Mouse (Mus musculus) telencephalon, adult 2 months (tissue): Measurements from ENCODE around the gene Zfp90.

Experiments used
- DNase-seq: peaks from one replicate; pipeline ENCODE4 v3.0.0-alpha.2; 2011; ENCODE audit warnings: low read depth, low spot score

Gene Zfp90

DNA sequence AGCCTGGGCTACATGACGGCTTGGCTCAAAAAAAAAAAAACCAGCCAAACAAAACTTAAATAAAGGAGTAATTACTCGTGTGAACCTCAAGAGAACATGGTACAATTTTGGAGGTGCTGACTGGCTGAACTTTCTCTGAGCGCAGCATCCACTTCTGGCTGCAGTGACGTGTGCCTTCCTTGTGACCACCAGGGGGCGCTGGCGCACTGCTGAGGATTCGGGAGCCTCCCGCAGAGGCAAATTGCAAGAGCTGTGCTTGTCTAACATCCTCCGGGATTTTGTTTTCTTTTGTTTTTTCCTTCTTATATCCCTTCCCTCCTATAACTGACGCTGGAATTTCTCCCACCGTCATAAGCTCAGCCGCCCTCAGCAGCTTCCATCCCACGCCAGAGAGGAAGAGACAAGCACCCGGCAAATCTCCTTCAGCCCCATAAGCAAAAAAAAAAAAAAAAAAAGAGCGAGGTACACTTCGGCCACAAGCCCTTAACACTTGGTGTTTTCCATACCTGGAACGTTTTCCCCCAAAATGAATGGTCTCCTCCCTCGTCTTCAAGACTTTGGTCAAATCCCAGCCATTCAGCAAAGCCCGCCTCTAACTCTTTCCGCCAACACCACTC, 17.9 kb downstream of the Zfp90 start:
- DNase-seq = no peak

DNA sequence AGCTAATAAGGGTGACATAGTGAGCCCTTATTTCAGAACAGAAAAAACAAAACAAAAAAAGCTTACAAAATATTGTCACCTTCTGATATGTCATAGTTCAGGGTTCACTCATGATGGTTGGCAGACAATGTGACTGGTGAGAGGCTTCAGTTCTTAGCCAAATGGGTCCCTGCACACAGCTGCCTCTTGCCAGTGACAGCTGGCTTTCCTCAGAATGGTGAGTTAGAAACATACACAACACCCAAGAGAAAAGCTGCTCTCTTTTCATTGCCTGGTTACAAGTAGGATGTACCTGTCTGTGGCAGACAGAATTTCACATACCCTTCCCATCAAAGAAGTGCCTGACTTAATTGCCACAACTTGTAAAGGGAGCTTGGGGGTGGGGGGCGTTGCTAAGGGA, 18.5 kb downstream of the Zfp90 start:
- DNase-seq = no peak

GRCm38 (mm10) chr8:106437781-106438180, 22.7 kb downstream of the Zfp90 start:
- DNase-seq = no peak

DNA sequence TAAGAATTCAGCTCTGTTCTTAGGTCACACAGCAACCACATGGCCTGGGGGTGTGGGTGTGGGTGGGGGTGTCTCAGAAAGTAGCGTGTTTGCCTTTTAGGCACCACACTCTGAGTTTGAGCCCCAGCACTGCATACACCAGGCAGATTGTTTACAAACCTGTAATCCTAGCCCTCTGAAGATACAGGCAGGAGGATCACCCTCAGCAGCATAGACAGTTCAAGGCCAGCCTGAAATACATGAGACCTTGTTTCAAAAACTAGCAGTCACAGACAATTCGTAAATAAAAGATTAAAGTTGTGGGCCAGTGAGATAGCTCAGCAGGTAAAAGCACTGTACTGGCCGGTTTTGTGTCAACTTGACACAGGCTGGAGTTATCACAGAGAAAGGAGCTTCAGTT, 25.0 kb downstream of the Zfp90 start:
- no peak for DNase-seq

DNA sequence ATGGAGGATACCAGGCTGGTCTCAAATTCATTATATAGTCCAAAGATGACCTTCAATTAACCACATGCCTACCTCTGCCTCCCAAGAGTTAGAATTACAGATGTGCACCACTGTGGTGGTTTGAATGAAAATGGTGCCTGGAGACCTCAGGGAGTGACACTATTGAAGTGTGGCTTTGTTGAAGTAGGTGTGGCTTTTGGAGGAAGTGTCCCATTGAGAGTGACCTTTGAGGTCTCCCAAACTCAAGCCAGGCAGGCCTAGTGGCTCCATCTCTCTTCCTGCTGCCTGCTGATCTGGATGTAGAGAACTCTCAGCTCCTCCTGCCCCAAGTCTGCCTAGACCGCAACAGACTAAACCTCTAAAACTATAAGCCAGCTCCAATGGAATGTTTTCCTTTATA, 27.6 kb downstream of the Zfp90 start:
- DNase-seq = no peak

- no peak for DNase-seq
Measured at GRCm38 (mm10) chr8:106451301-106452085, 36.4 kb downstream of the Zfp90 start.

DNA sequence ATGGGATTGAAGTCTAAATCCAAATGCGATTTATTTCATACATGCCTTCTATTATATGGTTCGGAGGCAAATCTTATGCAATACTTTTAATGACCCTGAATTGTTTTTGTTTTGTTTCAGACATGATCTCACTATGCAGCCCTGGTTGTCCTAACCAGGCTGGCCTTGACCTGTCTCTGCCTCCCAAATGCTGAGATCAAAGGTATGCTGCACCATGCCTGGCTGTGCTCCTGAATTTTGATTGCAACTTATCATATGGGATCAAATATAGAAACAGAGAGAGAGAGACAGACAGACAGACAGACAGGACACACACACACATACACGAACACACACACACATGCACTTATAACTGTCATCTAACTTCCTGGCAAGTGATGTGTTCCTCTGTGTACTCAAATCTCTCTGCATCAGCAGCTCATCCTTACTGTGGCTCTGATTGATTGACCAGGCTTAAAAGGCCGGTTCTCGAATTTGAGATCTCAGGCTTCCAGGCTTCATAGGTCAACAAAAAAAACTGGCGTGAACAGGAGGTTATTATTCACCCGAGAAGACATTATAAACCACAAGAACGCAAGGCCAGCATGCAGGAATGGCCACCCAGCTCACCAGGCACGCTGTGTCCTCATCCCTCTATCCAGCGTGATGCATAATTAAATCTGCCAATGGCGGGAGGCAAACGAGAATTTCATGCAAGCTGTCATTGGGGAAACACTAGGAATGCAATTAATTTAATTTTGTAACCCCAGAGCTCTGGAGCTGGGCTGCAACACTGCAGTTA, 37.8 kb downstream of the Zfp90 start:
- DNase-seq = no peak

GRCm38 (mm10) chr8:106454036-106454435, 38.9 kb downstream of the Zfp90 start:
- DNase-seq = no peak

DNA sequence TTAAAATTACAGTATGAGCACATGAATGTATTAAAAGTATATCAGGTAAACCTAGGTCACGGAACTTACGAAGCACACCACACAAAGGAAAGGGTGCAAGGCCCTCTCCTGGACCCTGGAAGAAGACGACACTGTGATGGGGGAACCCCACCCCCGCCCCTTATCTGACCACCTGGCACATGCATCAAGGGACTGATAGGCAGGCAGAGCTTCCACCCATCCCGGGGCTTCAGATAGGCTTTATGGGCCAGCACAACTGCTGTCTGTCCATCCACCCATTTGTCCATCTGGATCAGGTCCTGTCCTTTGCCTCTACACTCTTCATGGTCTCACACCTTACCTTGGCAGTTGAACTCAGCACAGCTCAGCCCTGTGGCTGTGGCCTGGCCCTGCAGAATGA, 47.0 kb downstream of the Zfp90 start:
- no peak for DNase-seq

DNA sequence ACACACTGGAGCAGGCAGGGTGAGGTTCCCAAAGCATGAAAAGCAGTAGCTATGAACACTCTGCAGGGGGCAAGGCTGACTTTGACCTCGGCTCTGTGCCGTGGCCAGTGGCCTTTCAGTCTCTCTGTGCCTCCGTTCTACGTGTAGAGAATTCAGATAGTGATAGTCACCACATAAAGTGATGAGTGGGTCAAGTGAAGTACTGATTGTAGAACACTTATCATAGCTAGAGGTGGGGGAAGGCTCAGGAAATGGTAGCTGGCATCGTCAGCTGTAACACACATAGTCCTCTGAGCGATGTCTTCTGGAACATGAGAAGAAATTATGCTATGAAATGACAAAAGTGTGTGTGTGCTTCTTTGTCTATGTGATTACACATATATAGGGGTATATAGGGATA, 48.7 kb downstream of the Zfp90 start:
- DNase-seq = no peak

DNA sequence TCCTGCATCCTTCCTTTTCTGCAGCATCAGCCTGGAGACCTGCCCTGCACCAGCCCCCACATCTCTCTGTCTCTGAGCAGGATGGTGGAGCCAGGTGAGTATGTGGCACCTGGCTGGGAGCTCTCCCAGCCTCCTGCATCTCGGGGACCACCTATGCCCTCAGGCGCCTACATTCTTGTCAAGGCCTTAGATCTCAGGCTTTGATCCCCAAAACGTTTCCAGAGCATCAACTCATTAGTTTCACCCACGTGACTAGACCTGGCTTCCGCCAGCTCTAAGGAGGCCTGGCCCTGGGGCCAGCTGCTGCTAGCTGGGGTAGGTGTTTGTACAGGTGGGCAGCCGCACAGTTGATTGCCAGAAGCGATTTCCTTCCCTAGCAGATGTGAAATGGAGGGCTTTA, 54.4 kb downstream of the Zfp90 start:
- DNase-seq = no peak

DNA sequence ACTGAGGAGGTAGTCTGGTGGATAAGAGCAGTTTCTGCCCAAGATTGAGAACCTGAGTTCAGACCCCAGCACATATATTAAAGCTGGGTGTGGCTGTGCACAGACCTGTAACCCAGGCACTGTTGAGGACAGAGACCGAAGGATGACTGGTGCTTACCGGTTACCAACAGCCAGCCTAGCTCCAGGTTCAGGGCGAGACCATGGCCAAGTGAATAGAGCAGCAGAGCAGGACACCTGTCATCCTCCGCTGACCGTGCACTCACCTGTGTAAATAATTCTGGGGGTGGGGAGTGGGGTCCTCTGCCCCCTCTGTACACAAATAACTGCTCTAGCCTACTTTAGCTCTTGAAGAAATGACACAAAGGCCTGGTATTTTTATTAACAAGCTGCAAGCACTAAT, 58.9 kb downstream of the Zfp90 start:
- DNase-seq = no peak
